ENCODE assay signal across 8 mouse cellular contexts in genomic region chr2:109904171-109904821, GRCm38 (mm10). TPM values are rescaled to one million over a fixed set of nuclear protein-coding genes. Genes with fewer than 3 reads are reported as not detected.
DNase-seq lines count a peak whose midpoint lies in the region; ATAC-seq and TF ChIP-seq lines count a peak whose summit lies in the region.

No protein-coding gene starts in this region.

- H3K4me3 ChIP-seq in embryonic facial prominence, embryonic 11.5 days (ENCODE audit: low read depth, low read length), result no peak overlapping the region
- H3K4me3 ChIP-seq in kidney, embryonic 16.5 days (ENCODE audit: low read length), result no peak overlapping the region
- H3K4me3 ChIP-seq in liver, adult 2 months (ENCODE audit: insufficient read depth, low read depth, low read length), result no peak overlapping the region
- no peak overlapping the region for H3K4me3 ChIP-seq in myocyte

- H3K27ac ChIP-seq in embryonic facial prominence, embryonic 11.5 days (replicated peaks; ENCODE audit: low read depth, low read length), result no peak overlapping the region
- no peak overlapping the region for H3K27ac ChIP-seq in kidney, embryonic 16.5 days (ENCODE audit: low read length)
- no peak overlapping the region for H3K27ac ChIP-seq in liver, adult 2 months (replicated peaks; ENCODE audit: insufficient read depth, low read depth, low read length)

- TF ChIP-seq CTCF in liver, adult 2 months (IDR thresholded peaks at IDR 0.05; ENCODE audit: low read depth, low read length), result peak; percentile 71

- H3ac ChIP-seq in myocyte (ENCODE audit: control insufficient read depth, insufficient read length), result no peak overlapping the region

- WGBS in embryonic facial prominence, embryonic 11.5 days, result 0% methylated on average over 7 of the region's 7 CpGs
- WGBS in kidney, embryonic 16.5 days, result under 1% methylated on average over 7 of the region's 7 CpGs
- under 1% methylated on average over 7 of the region's 7 CpGs for WGBS in liver, adult 2 months

- H3K4me2 ChIP-seq in embryonic facial prominence, embryonic 11.5 days (ENCODE audit: low read depth, low read length), result no peak overlapping the region
- H3K4me2 ChIP-seq in kidney, embryonic 16.5 days (replicated peaks; ENCODE audit: low read depth, low read length), result no peak overlapping the region
- no peak overlapping the region for H3K4me2 ChIP-seq in myocyte (ENCODE audit: low read depth)

- H3K4me1 ChIP-seq in embryonic facial prominence, embryonic 11.5 days (ENCODE audit: control insufficient read depth, insufficient read depth, low read length), result no peaks in the 10 kb centered on the region
- H3K4me1 ChIP-seq in kidney, embryonic 16.5 days (ENCODE audit: insufficient read depth, low read length), result no peaks in the 10 kb centered on the region
- no peaks in the 10 kb centered on the region for H3K4me1 ChIP-seq in liver, adult 2 months (ENCODE audit: control insufficient read depth, insufficient read depth, low read length)

- no peak for TF ChIP-seq POLR2A in liver, adult 2 months (IDR thresholded peaks at IDR 0.05; ENCODE audit: extremely low read depth, insufficient read depth, low read length)
- no peak for TF ChIP-seq POLR2A in myocyte (IDR thresholded peaks at IDR 0.05; ENCODE audit: insufficient read length, low read depth)

- H3K79me2 ChIP-seq in liver, adult 2 months (ENCODE audit: control insufficient read depth, insufficient read depth, low read length), result no peaks in the 10 kb centered on the region
- peaks cover 4% of the 10 kb centered on the region for H3K79me2 ChIP-seq in myocyte (ENCODE audit: control insufficient read depth, insufficient read depth)

- no peaks in the 10 kb centered on the region for H3K9me3 ChIP-seq in embryonic facial prominence, embryonic 11.5 days (replicated peaks; ENCODE audit: control insufficient read depth, low read length)
- H3K9me3 ChIP-seq in kidney, embryonic 16.5 days (ENCODE audit: low read length), result peaks cover 3% of the 10 kb centered on the region; the same call in 1 of the 2 replicates

- no peaks in the 10 kb centered on the region for H3K27me3 ChIP-seq in embryonic facial prominence, embryonic 11.5 days (ENCODE audit: control insufficient read depth, insufficient read depth, low read length)
- H3K27me3 ChIP-seq in kidney, embryonic 16.5 days (ENCODE audit: insufficient read depth, low read length), result no peaks in the 10 kb centered on the region
- H3K27me3 ChIP-seq in liver, adult 2 months (ENCODE audit: control insufficient read depth, insufficient read depth, low read length), result no peaks in the 10 kb centered on the region
- no peaks in the 10 kb centered on the region for H3K27me3 ChIP-seq in myocyte (ENCODE audit: control insufficient read depth, insufficient read depth, insufficient read length)

- no peaks in the 10 kb centered on the region; the same call in 1 of the 2 replicates for H3K36me3 ChIP-seq in embryonic facial prominence, embryonic 11.5 days (replicated peaks; ENCODE audit: control insufficient read depth, insufficient read depth, low read depth, low read length)
- H3K36me3 ChIP-seq in kidney, embryonic 16.5 days (ENCODE audit: insufficient read depth, low read length), result peaks cover 13% of the 10 kb centered on the region
- H3K36me3 ChIP-seq in liver, adult 2 months (ENCODE audit: control insufficient read depth, insufficient read depth, low read length), result peaks cover 17% of the 10 kb centered on the region
- peaks cover 16% of the 10 kb centered on the region for H3K36me3 ChIP-seq in myocyte (ENCODE audit: control insufficient read depth, insufficient read depth)

- no peak for ATAC-seq in embryonic facial prominence, embryonic 11.5 days (replicated peaks; ENCODE audit: insufficient number of reproducible peaks, low FRiP score, low TSS enrichment, low read depth)
- peak; percentile 70; the same call in 1 of the 2 replicates for ATAC-seq in kidney, embryonic 16.5 days (ENCODE audit: low FRiP score, low TSS enrichment)

- peak; percentile 90 for DNase-seq in 416B (ENCODE audit: low read depth)
- peak; percentile 79 for DNase-seq in adrenal gland, postnatal 25 days
- peak; percentile 95 for DNase-seq in embryonic facial prominence, embryonic 11.5 days (ENCODE audit: low spot score)
- peak; percentile 55 to 88 for DNase-seq in heart, adult 9 months (ENCODE audit: low spot score in 2 of 2)
- DNase-seq in liver, adult 2 months (ENCODE audit: extremely low read depth, low read depth, low spot score), result peak; percentile 75
- peak; percentile 78 to 88 for DNase-seq in spleen, postnatal 4 days (ENCODE audit: low spot score in 2 of 2)

- no peak overlapping the region for H3K9ac ChIP-seq in embryonic facial prominence, embryonic 11.5 days (replicated peaks; ENCODE audit: low read length)
- H3K9ac ChIP-seq in kidney, embryonic 16.5 days (replicated peaks; ENCODE audit: low read length), result no peak overlapping the region
- H3K9ac ChIP-seq in liver, adult 2 months (ENCODE audit: low read depth, low read length), result no peak overlapping the region

TF ChIP-seq in myocyte, 11 proteins besides CTCF, POLR2A, EP300 and RAD21:
- TF ChIP-seq POLR2AphosphoS2 (IDR thresholded peaks at IDR 0.05; ENCODE audit: insufficient read length, low read depth), result peak; percentile 72
- no peak for TF ChIP-seq MYOG (IDR thresholded peaks at IDR 0.05; ENCODE audit: control insufficient read depth in 1 of 3, insufficient read depth in 1 of 3, insufficient read length in 2 of 3, low read depth in 2 of 3)
- TF ChIP-seq TCF3 (IDR thresholded peaks at IDR 0.05; ENCODE audit: insufficient read length, low read depth), result no peak
- no peak for TF ChIP-seq USF1 (IDR thresholded peaks at IDR 0.05; ENCODE audit: low read depth)

RNA-seq across cellular contexts. Expression of gene Lgr4, which starts 13.2 kb away (rescaled TPM):
- total RNA-seq in adrenal gland, postnatal 25 days (2021), result 222 and 259 TPM in 2 replicates
- 17.2 and 20.9 TPM in 2 replicates for polyA plus RNA-seq in embryonic facial prominence, embryonic 11.5 days (2014; fragmentation: Nextera tagmentation; extraction: Ambion mirVana)
- polyA plus RNA-seq in kidney, embryonic 16.5 days (2015; fragmentation: Nextera tagmentation; extraction: Ambion mirVana), result 23.9 and 25.6 TPM in 2 replicates
- 53.9 and 61.8 TPM in 2 replicates for total RNA-seq in liver, adult 2 months (2014; rRNA removed)
- polyA plus RNA-seq in liver, adult 2 months (2012; rRNA removed), result 16.9 and 19.3 TPM in 2 replicates
- 3.8 TPM for polyA plus RNA-seq in myocyte (2012; fragmentation: generic; extraction: Trizol)

RNA-seq across cellular contexts. Expression of gene Lin7c, which starts 13.6 kb away (rescaled TPM):
- 61.6 and 88.7 TPM in 2 replicates for total RNA-seq in adrenal gland, postnatal 25 days (2021)
- 93.6 and 94.3 TPM in 2 replicates for polyA plus RNA-seq in embryonic facial prominence, embryonic 11.5 days (2014; fragmentation: Nextera tagmentation; extraction: Ambion mirVana)
- 70.5 and 76.5 TPM in 2 replicates for polyA plus RNA-seq in kidney, embryonic 16.5 days (2015; fragmentation: Nextera tagmentation; extraction: Ambion mirVana)
- total RNA-seq in liver, adult 2 months (2014; rRNA removed), result 32.6 and 35.8 TPM in 2 replicates
- polyA plus RNA-seq in liver, adult 2 months (2012; rRNA removed), result 5.3 and 5.4 TPM in 2 replicates
- polyA plus RNA-seq in myocyte (2012; fragmentation: generic; extraction: Trizol), result 7.0 TPM
